Mouse (Mus musculus) myocyte (in vitro differentiated cells): ENCODE results near the gene Hhat. TPM values are rescaled to one million over a fixed set of nuclear protein-coding genes. Genes with fewer than 3 reads are reported as not detected.

ENCODE experiments used
- H3K27me3 ChIP-seq: one replicate; pipeline ENCODE4 v1.6.1; 2011; ENCODE audit not compliant: control insufficient read depth, insufficient read depth, insufficient read length
- H3K36me3 ChIP-seq: one replicate; pipeline ENCODE4 v1.6.1; 2011; ENCODE audit not compliant: control insufficient read depth, insufficient read depth
- H3K4me2 ChIP-seq: one replicate; pipeline ENCODE4 v1.6.1; 2011; ENCODE audit warnings: low read depth, control low read depth
- H3K4me3 ChIP-seq: one replicate; pipeline ENCODE4 v1.5.1; 2011; ENCODE audit warnings: mild to moderate bottlenecking, control low read depth, moderate library complexity
- H3K79me2 ChIP-seq: one replicate; pipeline ENCODE4 v1.6.1; 2011; ENCODE audit not compliant: control insufficient read depth, insufficient read depth
- H3ac ChIP-seq: one replicate; pipeline ENCODE4 v1.6.1; 2011; ENCODE audit not compliant: control insufficient read depth, insufficient read length
- CEBPB ChIP-seq: IDR thresholded peaks from 2 replicates; pipeline ENCODE4 v1.6.1; 2011; ENCODE audit warnings: mild to moderate bottlenecking, moderate library complexity; ENCODE audit not compliant: poor library complexity, insufficient read depth, severe bottlenecking
- E2F4 ChIP-seq: IDR thresholded peaks from one replicate; pipeline ENCODE4 v1.6.1; 2011; ENCODE audit warnings: mild to moderate bottlenecking, control low read depth, moderate library complexity; ENCODE audit not compliant: insufficient read depth
- MAX ChIP-seq: IDR thresholded peaks from one replicate; pipeline ENCODE4 v1.6.1; 2011; ENCODE audit warnings: low read depth, mild to moderate bottlenecking, control low read depth
- MYOD1 ChIP-seq, 3 experiments: IDR thresholded peaks; one replicate each; pipeline ENCODE4 v1.6.1; 2011; ENCODE audit warnings: control low read depth in 2 of 3, low read depth in 2 of 3, mild to moderate bottlenecking in 2 of 3, moderate library complexity in 1 of 3; ENCODE audit not compliant: insufficient read length in 2 of 3, control insufficient read depth in 1 of 3
- MYOG ChIP-seq, 3 experiments: IDR thresholded peaks; one replicate each; pipeline ENCODE4 v1.6.1; 2011; ENCODE audit warnings: control low read depth in 2 of 3, low read depth in 2 of 3, mild to moderate bottlenecking in 2 of 3; ENCODE audit not compliant: insufficient read length in 2 of 3, control insufficient read depth in 1 of 3, insufficient read depth in 1 of 3
- POLR2A ChIP-seq: IDR thresholded peaks from one replicate; pipeline ENCODE4 v1.6.1; 2011; ENCODE audit warnings: low read depth, mild to moderate bottlenecking, control low read depth, moderate library complexity; ENCODE audit not compliant: insufficient read length
- POLR2AphosphoS2 ChIP-seq: IDR thresholded peaks from one replicate; pipeline ENCODE4 v1.6.1; 2011; ENCODE audit warnings: low read depth, control low read depth; ENCODE audit not compliant: insufficient read length
- REST ChIP-seq: IDR thresholded peaks from one replicate; pipeline ENCODE4 v1.6.1; 2011; ENCODE audit warnings: mild to moderate bottlenecking, control low read depth, moderate library complexity; ENCODE audit not compliant: insufficient read depth, insufficient read length
- SRF ChIP-seq: IDR thresholded peaks from one replicate; pipeline ENCODE4 v1.6.1; 2011; ENCODE audit warnings: low read depth; ENCODE audit not compliant: control insufficient read depth, insufficient read length
- TCF12 ChIP-seq: IDR thresholded peaks from one replicate; pipeline ENCODE4 v1.6.1; 2011; ENCODE audit warnings: mild to moderate bottlenecking, control low read depth; ENCODE audit not compliant: poor library complexity, insufficient read depth, severe bottlenecking
- TCF3 ChIP-seq: IDR thresholded peaks from one replicate; pipeline ENCODE4 v1.6.1; 2011; ENCODE audit warnings: low read depth, control low read depth; ENCODE audit not compliant: insufficient read length
- USF1 ChIP-seq: IDR thresholded peaks from one replicate; pipeline ENCODE4 v1.6.1; 2011; ENCODE audit warnings: low read depth, mild to moderate bottlenecking, control low read depth, moderate library complexity
- polyA plus RNA-seq: library from polyadenylated mRNA; unstranded; fragments of >200 nt; fragmentation: generic; extraction: Trizol; gene quantifications from one replicate; pipeline ENCODE4 v1.2.1, GENCODE M21; 2012; ENCODE audit warnings: missing spikeins

Gene Hhat
- polyA plus RNA-seq, 1 experiment = 4.4 TPM

GRCm38 (mm10) chr1:192476704-192477103 is 294.3 kb downstream of the Hhat start:
- H3K27me3 ChIP-seq = no peaks in the 10 kb centered on the region
- H3K4me3 ChIP-seq = no peak overlapping the region

GRCm38 (mm10) chr1:192473134-192473533 is 297.9 kb downstream of the Hhat start:
- Histone ChIP-seq H3K36me3 (no peaks in the 10 kb centered on the region), H3K4me3 (no peak overlapping the region), H3K27me3 (no peaks in the 10 kb centered on the region), H3K4me2 (no peak overlapping the region), H3K79me2 (no peaks in the 10 kb centered on the region), H3ac (no peak overlapping the region)
- TF ChIP-seq CEBPB (no peak), REST (no peak), MYOD1 (IDR thresholded peaks at IDR 0.05; ENCODE audit: control insufficient read depth in 1 of 3, insufficient read length in 2 of 3, low read depth in 2 of 3) (no peak), POLR2A (no peak), SRF (no peak), E2F4 (no peak), TCF12 (no peak), POLR2AphosphoS2 (no peak), MAX (no peak), TCF3 (no peak), USF1 (no peak), MYOG (IDR thresholded peaks at IDR 0.05; ENCODE audit: control insufficient read depth in 1 of 3, insufficient read depth in 1 of 3, insufficient read length in 2 of 3, low read depth in 2 of 3) (no peak)

More at GRCm38 (mm10) chr1:192476704-192477103, 294.3 kb downstream of the Hhat start:
- Histone ChIP-seq H3K79me2 (no peaks in the 10 kb centered on the region), H3ac (no peak overlapping the region), H3K4me2 (no peak overlapping the region), H3K36me3 (no peaks in the 10 kb centered on the region)
- TF ChIP-seq MYOG (IDR thresholded peaks at IDR 0.05; ENCODE audit: control insufficient read depth in 1 of 3, insufficient read depth in 1 of 3, insufficient read length in 2 of 3, low read depth in 2 of 3) (no peak), CEBPB (no peak), TCF3 (no peak), MYOD1 (IDR thresholded peaks at IDR 0.05; ENCODE audit: control insufficient read depth in 1 of 3, insufficient read length in 2 of 3, low read depth in 2 of 3) (no peak), MAX (no peak), TCF12 (no peak), POLR2A (no peak), E2F4 (no peak), SRF (no peak)

- H3K27me3 ChIP-seq = no peaks in the 10 kb centered on the region
- H3K4me2 ChIP-seq = no peak overlapping the region
- TF ChIP-seq MYOD1 (IDR thresholded peaks at IDR 0.05; ENCODE audit: control insufficient read depth in 1 of 3, insufficient read length in 2 of 3, low read depth in 2 of 3) (no peak), POLR2AphosphoS2 (no peak), TCF3 (no peak), MAX (no peak), CEBPB (no peak), REST (no peak), USF1 (no peak), SRF (no peak)
- H3K79me2 ChIP-seq = no peaks in the 10 kb centered on the region
- H3ac ChIP-seq = no peak overlapping the region
- H3K36me3 ChIP-seq = no peaks in the 10 kb centered on the region
- H3K4me3 ChIP-seq = no peak overlapping the region
These were observed 298.7 kb downstream of the Hhat start for GRCm38 (mm10) chr1:192472366-192472765.

GRCm38 (mm10) chr1:192463732-192464131 is 307.3 kb downstream of the Hhat start:
- Histone ChIP-seq H3K36me3 (no peaks in the 10 kb centered on the region), H3K4me3 (no peak overlapping the region), H3ac (no peak overlapping the region), H3K79me2 (no peaks in the 10 kb centered on the region), H3K27me3 (no peaks in the 10 kb centered on the region), H3K4me2 (no peak overlapping the region)
- TF ChIP-seq USF1 = no peak
- no peak for TF ChIP-seq TCF3
- no peak for TF ChIP-seq MYOG (IDR thresholded peaks at IDR 0.05; ENCODE audit: control insufficient read depth in 1 of 3, insufficient read depth in 1 of 3, insufficient read length in 2 of 3, low read depth in 2 of 3)
- no peak for TF ChIP-seq MAX
- no peak for TF ChIP-seq CEBPB
- TF ChIP-seq E2F4 = no peak
- no peak for TF ChIP-seq POLR2A
- no peak for TF ChIP-seq REST
- TF ChIP-seq POLR2AphosphoS2 = no peak
- no peak for TF ChIP-seq MYOD1 (IDR thresholded peaks at IDR 0.05; ENCODE audit: control insufficient read depth in 1 of 3, insufficient read length in 2 of 3, low read depth in 2 of 3)
- no peak for TF ChIP-seq SRF
- TF ChIP-seq TCF12 = no peak
